Mouse (Mus musculus): ENCODE data around the gene 2310061I04Rik. TPM values are rescaled to one million over a fixed set of nuclear protein-coding genes. Genes with fewer than 3 reads are reported as not detected.

Gene 2310061I04Rik
- polyA plus RNA-seq, 1 experiment, result 125 TPM

GRCm38 (mm10) chr17:35919060-35919715 lies 22.0 kb upstream of the 2310061I04Rik start:
- Histone ChIP-seq H3K4me3 (ENCODE audit: insufficient read depth, low read depth, low read length) (peak overlapping the region; percentile 89), H3K27ac (replicated peaks; ENCODE audit: low read depth, low read length) (peak overlapping the region; percentile 57), H3K4me1 (ENCODE audit: control insufficient read depth, insufficient read depth, insufficient read length, low read length) (no peaks in the 10 kb centered on the region; the same call in 1 of the 2 replicates)

- Histone ChIP-seq H3K4me1 (ENCODE audit: control insufficient read depth, insufficient read depth, insufficient read length, low read length) (no peaks in the 10 kb centered on the region; the same call in 1 of the 2 replicates), H3K27ac (replicated peaks; ENCODE audit: low read depth, low read length) (peak overlapping the region; percentile 98), H3K4me3 (ENCODE audit: insufficient read depth, low read depth, low read length) (peak overlapping the region; percentile 89)
These were observed 21.2 kb upstream of the 2310061I04Rik start for GRCm38 (mm10) chr17:35918276-35919059.

GRCm38 (mm10) chr17:35917463-35918251 lies 20.4 kb upstream of the 2310061I04Rik start:
- Histone ChIP-seq H3K4me3 (ENCODE audit: insufficient read depth, low read depth, low read length) (peak overlapping the region; percentile 81), H3K4me1 (ENCODE audit: control insufficient read depth, insufficient read depth, insufficient read length, low read length) (no peaks in the 10 kb centered on the region; the same call in 1 of the 2 replicates)

GRCm38 (mm10) chr17:35917143-35917462 lies 19.9 kb upstream of the 2310061I04Rik start:
- peak overlapping the region; percentile 98 for H3K27ac ChIP-seq (replicated peaks; ENCODE audit: low read depth, low read length)
- no peaks in the 10 kb centered on the region; the same call in 1 of the 2 replicates for H3K4me1 ChIP-seq (ENCODE audit: control insufficient read depth, insufficient read depth, insufficient read length, low read length)
- peak overlapping the region; percentile 81 for H3K4me3 ChIP-seq (ENCODE audit: insufficient read depth, low read depth, low read length)

More at GRCm38 (mm10) chr17:35917463-35918251, 20.4 kb upstream of the 2310061I04Rik start:
- H3K27ac ChIP-seq (replicated peaks; ENCODE audit: low read depth, low read length), result peak overlapping the region; percentile 98

GRCm38 (mm10) chr17:35916297-35917142 lies 19.3 kb upstream of the 2310061I04Rik start, which contains the start of the genes Mrps18b and Ppp1r10:
Gene Mrps18b, minus strand, starts transcription at chr17:35916389.
Gene Ppp1r10, plus strand, starts transcription at chr17:35916434.
- peak within 1 kb of the TSS; percentile 81 for H3K4me3 ChIP-seq (ENCODE audit: insufficient read depth, low read depth, low read length)
- H3K27ac ChIP-seq (replicated peaks; ENCODE audit: low read depth, low read length), result peak within 1 kb of the TSS; percentile 98
- no peaks in the 10 kb centered on the region; the same call in 1 of the 2 replicates for H3K4me1 ChIP-seq (ENCODE audit: control insufficient read depth, insufficient read depth, insufficient read length, low read length)

GRCm38 (mm10) chr17:35915538-35916296 lies 18.5 kb upstream of the 2310061I04Rik start:
- Histone ChIP-seq H3K4me1 (ENCODE audit: control insufficient read depth, insufficient read depth, insufficient read length, low read length) (no peaks in the 10 kb centered on the region; the same call in 1 of the 2 replicates), H3K27ac (replicated peaks; ENCODE audit: low read depth, low read length) (peak overlapping the region; percentile 88), H3K4me3 (ENCODE audit: insufficient read depth, low read depth, low read length) (peak overlapping the region; percentile 78)

- Histone ChIP-seq H3K4me1 (ENCODE audit: control insufficient read depth, insufficient read depth, insufficient read length, low read length) (no peaks in the 10 kb centered on the region; the same call in 1 of the 2 replicates), H3K27ac (replicated peaks; ENCODE audit: low read depth, low read length) (no peak overlapping the region), H3K4me3 (ENCODE audit: insufficient read depth, low read depth, low read length) (no peak overlapping the region)
These were observed 17.7 kb upstream of the 2310061I04Rik start for GRCm38 (mm10) chr17:35914975-35915374.

GRCm38 (mm10) chr17:35909919-35910369 lies 12.7 kb upstream of the 2310061I04Rik start, which contains the start of gene Atat1:
Gene Atat1, minus strand, starts transcription at chr17:35910075.
- H3K4me1 ChIP-seq (ENCODE audit: control insufficient read depth, insufficient read depth, insufficient read length, low read length), result peaks cover 3% of the 10 kb centered on the region; the same call in 1 of the 2 replicates
- H3K27ac ChIP-seq (replicated peaks; ENCODE audit: low read depth, low read length), result peak within 1 kb of the TSS; percentile 70
- peak within 1 kb of the TSS; percentile 79 for H3K4me3 ChIP-seq (ENCODE audit: insufficient read depth, low read depth, low read length)

GRCm38 (mm10) chr17:35909186-35909918 lies 12.1 kb upstream of the 2310061I04Rik start:
- Histone ChIP-seq H3K27ac (replicated peaks; ENCODE audit: low read depth, low read length) (peak overlapping the region; percentile 58), H3K4me3 (ENCODE audit: insufficient read depth, low read depth, low read length) (peak overlapping the region; percentile 79), H3K4me1 (ENCODE audit: control insufficient read depth, insufficient read depth, insufficient read length, low read length) (peaks cover 3% of the 10 kb centered on the region; the same call in 1 of the 2 replicates)

GRCm38 (mm10) chr17:35907609-35908008 lies 10.4 kb upstream of the 2310061I04Rik start:
- Histone ChIP-seq H3K27ac (replicated peaks; ENCODE audit: low read depth, low read length) (no peak overlapping the region), H3K4me3 (ENCODE audit: insufficient read depth, low read depth, low read length) (no peak overlapping the region), H3K4me1 (ENCODE audit: control insufficient read depth, insufficient read depth, insufficient read length, low read length) (peaks cover 3% of the 10 kb centered on the region; the same call in 1 of the 2 replicates)

- no peak overlapping the region for H3K4me3 ChIP-seq (ENCODE audit: insufficient read depth, low read depth, low read length)
- no peak overlapping the region for H3K27ac ChIP-seq (replicated peaks; ENCODE audit: low read depth, low read length)
- peaks cover 3% of the 10 kb centered on the region; the same call in 1 of the 2 replicates for H3K4me1 ChIP-seq (ENCODE audit: control insufficient read depth, insufficient read depth, insufficient read length, low read length)
These were observed 8.4 kb upstream of the 2310061I04Rik start for GRCm38 (mm10) chr17:35905587-35905986.

GRCm38 (mm10) chr17:35903992-35904355 lies 6.7 kb upstream of the 2310061I04Rik start:
- H3K4me3 ChIP-seq (ENCODE audit: insufficient read depth, low read depth, low read length), result no peak overlapping the region
- H3K27ac ChIP-seq (replicated peaks; ENCODE audit: low read depth, low read length), result no peak overlapping the region
- peaks cover under 1% of the 10 kb centered on the region; the same call in 1 of the 2 replicates for H3K4me1 ChIP-seq (ENCODE audit: control insufficient read depth, insufficient read depth, insufficient read length, low read length)

All from brown adipose tissue, adult 24 weeks (tissue).